Mouse (Mus musculus): ENCODE results near the gene Arf6. TPM values are rescaled to one million over a fixed set of nuclear protein-coding genes. Genes with fewer than 3 reads are reported as not detected.

Gene Arf6
- 82.0 and 82.7 TPM in 2 replicates for polyA plus RNA-seq (2015; fragmentation: Nextera tagmentation; extraction: Ambion mirVana)

GRCm38 (mm10) chr12:69371854-69372671 lies at the start of gene Arf6, which contains the start of gene Gm9887:
Gene Arf6, plus strand, starts transcription at chr12:69372150.
Gene Gm9887, minus strand, starts transcription at chr12:69372458.

GRCm38 (mm10) chr12:69356546-69357299 lies 15.2 kb upstream of the Arf6 start, which contains the start of gene Nemf:
Gene Nemf, minus strand, starts transcription at chr12:69357165.

Small RNA genes within 50 kb of the gene (microRNA-seq; reads per million reads assigned to microRNA genes)
- gene Gm47299 (ENCODE audit: borderline replicate concordance, insufficient number of aligned reads), result not detected
- not detected for gene Gm47305 (ENCODE audit: borderline replicate concordance, insufficient number of aligned reads)

Other genes starting within 250 kb of the Arf6 start
- gene Rps29, start 213.0 kb upstream of the Arf6 start, polyA plus RNA-seq (2015; fragmentation: Nextera tagmentation; extraction: Ambion mirVana), result 2,181 and 2,681 TPM in 2 replicates
- 7.7 and 9.0 TPM in 2 replicates for gene Lrr1, start 203.3 kb upstream of the Arf6 start, polyA plus RNA-seq (2015; fragmentation: Nextera tagmentation; extraction: Ambion mirVana)
- 1,088 and 1,116 TPM in 2 replicates for gene Rpl36al, start 188.1 kb upstream of the Arf6 start, polyA plus RNA-seq (2015; fragmentation: Nextera tagmentation; extraction: Ambion mirVana)
- gene Mgat2, start 188.0 kb upstream of the Arf6 start, polyA plus RNA-seq (2015; fragmentation: Nextera tagmentation; extraction: Ambion mirVana), result 66.5 and 81.9 TPM in 2 replicates
- gene Gm49383, start 175.0 kb upstream of the Arf6 start, polyA plus RNA-seq (2015; fragmentation: Nextera tagmentation; extraction: Ambion mirVana), result 8.2 and 10.2 TPM in 2 replicates
- 3.0 and 7.4 TPM in 2 replicates for gene Dnaaf2, start 173.7 kb upstream of the Arf6 start, polyA plus RNA-seq (2015; fragmentation: Nextera tagmentation; extraction: Ambion mirVana)
- 6.6 and 8.1 TPM in 2 replicates for gene Gm49384, start 167.9 kb upstream of the Arf6 start, polyA plus RNA-seq (2015; fragmentation: Nextera tagmentation; extraction: Ambion mirVana)
- gene Pole2, start 144.0 kb upstream of the Arf6 start, polyA plus RNA-seq (2015; fragmentation: Nextera tagmentation; extraction: Ambion mirVana), result 8.6 and 11.1 TPM in 2 replicates
- gene Klhdc1, start 131.0 kb upstream of the Arf6 start, polyA plus RNA-seq (2015; fragmentation: Nextera tagmentation; extraction: Ambion mirVana), result 37.6 and 40.8 TPM in 2 replicates
- gene Klhdc2, start 75.5 kb upstream of the Arf6 start, polyA plus RNA-seq (2015; fragmentation: Nextera tagmentation; extraction: Ambion mirVana), result 135 and 144 TPM in 2 replicates
- 49.3 and 77.3 TPM in 2 replicates for gene Nemf, start 15.0 kb upstream of the Arf6 start, polyA plus RNA-seq (2015; fragmentation: Nextera tagmentation; extraction: Ambion mirVana)
- gene Gm9887, start 308 bp downstream of the Arf6 start, polyA plus RNA-seq (2015; fragmentation: Nextera tagmentation; extraction: Ambion mirVana), result 1.4 and 1.9 TPM in 2 replicates
- 23.3 and 24.3 TPM in 2 replicates for gene Vcpkmt, start 210.9 kb downstream of the Arf6 start, polyA plus RNA-seq (2015; fragmentation: Nextera tagmentation; extraction: Ambion mirVana)

All from adrenal gland, postnatal 0 days (tissue).